Mouse (Mus musculus) urinary bladder, adult 18-20 months (tissue): Measurements from ENCODE around the gene Csnk1e.

Experiments
- DNase-seq, 2 experiments: peaks; one replicate each; pipeline ENCODE4 v3.0.0; 2022; ENCODE audit warnings: low spot score in 2 of 2, mixed read lengths in 2 of 2

Gene Csnk1e

DNA sequence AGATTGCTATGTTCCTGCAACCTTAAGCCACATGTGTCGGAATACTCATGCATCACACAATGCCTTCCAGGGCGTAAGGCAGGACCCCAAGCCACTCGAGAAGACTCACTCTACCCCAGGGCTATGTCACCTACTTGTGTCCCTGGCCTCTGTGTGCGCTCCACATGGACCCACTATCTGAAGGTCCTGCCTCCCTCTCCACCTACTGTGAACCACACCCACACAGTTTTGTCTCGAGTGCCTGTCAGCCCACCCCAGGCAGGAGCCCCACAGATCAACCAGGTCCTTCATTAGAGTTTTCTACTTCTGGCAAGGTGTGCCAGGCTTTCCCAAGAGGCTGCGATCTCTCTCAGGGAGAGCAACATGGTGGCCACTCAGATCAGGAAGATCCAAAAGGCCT, 60.1 kb downstream of the Csnk1e start:
- no peak for DNase-seq

DNA sequence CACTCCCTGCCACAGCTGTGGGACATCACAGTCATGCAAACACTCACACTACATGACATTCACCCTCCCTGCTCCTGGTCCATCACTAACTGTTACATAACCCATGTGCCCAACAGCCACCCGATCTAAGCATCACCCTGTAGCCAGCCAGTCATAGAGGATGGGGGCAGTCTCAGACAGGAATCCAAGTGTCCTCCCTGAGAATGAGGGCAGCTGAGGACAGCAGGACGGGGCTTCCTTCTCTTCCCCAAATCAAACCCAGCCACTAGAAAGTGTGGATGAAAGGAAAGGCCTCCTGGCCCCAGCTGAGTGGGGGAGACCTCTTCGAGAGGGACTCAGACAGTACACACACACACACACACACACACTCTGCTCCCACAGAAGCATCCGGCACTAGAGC, 60.5 kb downstream of the Csnk1e start:
- DNase-seq = no peak

DNA sequence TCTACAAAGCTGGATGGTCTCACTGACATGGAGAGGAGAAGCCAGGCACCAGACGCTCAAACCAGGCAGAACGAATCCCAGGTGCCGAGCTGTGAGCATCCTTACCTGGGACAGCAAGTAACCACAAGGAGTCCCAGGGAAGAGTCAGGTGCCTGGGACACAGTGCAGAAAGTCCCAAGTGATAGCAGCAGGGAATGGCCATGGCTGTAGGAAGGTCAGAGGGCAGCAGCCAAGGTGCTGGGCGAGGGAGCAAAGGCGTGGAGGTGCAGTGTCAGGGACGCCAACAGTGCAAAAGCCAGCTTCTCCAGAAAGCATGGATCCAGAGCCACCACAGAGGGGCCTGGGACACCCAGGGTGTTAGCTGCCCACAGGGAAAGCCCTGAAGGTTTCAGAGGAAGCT, 62.3 kb downstream of the Csnk1e start:
- no peak for DNase-seq

DNA sequence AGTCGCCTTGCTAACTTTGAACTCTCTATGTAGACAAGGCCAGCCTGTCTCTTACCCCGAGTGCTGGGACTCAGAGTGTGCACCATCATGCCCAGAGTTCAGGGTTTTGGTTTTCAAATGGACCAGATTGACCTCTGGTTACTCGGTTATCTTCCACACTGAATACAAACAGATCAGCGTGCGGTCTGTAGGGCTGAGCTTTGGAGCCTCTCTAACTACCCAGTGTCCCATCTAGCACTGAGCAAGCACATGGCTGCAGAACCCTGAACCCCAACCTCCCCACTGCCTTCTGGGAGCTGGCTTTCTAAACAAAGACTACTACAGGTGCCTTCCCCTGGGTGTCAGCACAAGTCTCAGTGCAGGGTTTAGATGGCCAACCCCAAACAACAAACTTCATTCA, 62.8 kb downstream of the Csnk1e start:
- DNase-seq = no peak

DNA sequence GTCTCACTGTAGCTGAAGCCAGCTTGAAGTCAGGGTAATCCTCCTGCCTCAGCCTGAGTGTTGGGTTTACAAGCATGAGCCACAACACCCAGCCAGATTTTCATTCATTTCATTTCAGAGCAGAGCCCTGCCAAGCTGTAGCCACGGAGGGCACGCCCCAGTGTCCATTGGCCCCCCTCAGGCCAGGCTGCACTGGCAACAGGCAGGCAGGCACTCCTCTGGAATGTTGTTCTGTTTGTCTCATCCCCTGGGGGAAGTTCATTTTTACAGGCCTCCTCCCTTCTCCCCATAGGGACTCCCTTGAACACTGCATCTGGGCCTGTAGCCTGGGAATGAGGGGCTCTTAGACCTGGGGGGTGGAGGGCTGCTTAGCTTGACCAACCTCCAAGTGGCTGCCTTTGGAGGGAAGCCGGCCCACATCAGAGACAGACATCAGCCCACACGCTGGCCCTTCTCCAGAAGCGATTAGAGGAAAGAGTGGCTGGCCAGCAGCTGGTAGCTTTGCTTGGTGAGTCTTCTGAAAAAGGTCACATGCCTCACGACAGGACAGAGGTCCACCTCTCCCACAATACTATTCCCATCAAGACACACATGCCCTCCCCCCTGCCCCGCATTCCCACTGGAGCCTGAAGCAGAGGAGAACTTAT, 63.8 kb downstream of the Csnk1e start:
- DNase-seq = peak in 1 of 2 experiments; percentile 43

DNA sequence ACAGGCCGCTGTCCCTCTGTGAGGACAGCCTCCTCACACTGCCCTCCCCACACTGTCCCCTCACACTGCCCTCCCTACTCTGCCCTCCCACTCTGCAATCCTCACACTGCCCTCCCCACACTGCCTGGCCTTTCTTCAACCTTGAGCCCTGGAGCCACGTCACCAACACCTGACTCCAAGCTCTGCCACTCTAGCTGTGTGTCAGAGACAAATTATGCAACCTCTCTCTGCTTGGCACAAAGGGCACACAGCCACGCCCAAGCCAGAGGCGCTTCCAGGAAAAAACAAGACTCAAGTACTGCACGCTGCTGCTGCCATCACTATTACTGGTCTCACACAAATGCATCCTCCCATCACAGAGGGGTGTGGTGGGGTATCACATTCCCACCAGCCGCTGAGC, 64.9 kb downstream of the Csnk1e start:
- no peak for DNase-seq

DNA sequence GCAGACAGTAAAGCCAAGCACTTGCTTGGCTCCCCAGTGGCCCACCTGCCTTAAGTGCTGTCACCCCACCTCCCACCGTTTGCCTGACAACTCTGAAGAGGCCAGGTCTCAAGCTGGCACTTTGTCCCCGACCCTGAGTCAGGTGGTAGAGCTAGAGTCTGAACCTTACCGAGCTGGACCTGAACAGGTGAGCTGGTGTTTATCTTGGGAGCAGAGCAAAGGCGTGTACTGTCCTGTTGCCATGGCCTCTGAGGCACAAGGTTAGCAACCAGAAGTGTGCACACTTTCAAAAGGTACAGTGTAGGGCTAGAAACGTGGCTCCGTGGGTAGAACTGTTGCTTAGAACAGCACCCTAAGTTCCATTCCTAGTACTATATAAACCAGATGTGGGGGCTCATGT, 67.2 kb downstream of the Csnk1e start:
- no peak for DNase-seq

DNA sequence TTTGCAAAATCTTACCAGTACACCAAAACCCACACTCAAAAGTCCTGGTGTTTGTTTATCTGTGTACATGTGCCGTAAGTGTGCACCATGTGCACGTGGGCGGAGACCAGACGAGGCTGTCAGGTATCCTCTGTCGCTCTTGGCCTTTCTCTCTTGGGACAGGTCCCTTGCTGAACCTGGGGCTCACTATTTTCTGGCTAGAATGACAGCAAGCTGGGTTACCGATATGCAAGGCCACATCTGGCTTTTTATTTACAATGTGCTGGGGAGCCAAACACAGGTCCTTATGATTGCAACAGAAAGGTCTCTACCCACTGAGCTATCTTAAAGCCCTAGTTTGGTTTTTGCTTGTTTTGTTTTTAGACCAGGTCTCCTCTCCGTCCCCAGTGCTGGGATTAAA, 67.8 kb downstream of the Csnk1e start:
- DNase-seq = no peak

DNA sequence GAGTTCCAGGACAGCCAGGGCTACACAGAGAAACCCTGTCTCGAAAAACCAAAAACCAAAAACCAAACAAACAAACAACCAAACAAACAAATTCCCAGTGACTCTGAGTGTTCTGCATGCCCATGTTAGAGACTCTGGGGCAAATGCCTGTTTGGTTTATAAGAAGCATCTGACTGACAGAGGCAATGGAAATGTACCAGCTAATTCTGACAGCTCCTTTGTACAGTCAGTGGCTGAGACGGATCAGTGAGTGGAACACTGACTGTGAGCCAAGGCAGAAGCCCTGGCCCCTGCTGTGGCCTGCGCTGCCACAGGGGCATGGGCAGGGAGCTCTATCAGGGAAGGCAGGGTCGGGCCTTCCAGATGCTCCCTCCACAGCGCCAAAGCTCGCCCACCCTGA, 68.3 kb downstream of the Csnk1e start:
- no peak for DNase-seq

DNA sequence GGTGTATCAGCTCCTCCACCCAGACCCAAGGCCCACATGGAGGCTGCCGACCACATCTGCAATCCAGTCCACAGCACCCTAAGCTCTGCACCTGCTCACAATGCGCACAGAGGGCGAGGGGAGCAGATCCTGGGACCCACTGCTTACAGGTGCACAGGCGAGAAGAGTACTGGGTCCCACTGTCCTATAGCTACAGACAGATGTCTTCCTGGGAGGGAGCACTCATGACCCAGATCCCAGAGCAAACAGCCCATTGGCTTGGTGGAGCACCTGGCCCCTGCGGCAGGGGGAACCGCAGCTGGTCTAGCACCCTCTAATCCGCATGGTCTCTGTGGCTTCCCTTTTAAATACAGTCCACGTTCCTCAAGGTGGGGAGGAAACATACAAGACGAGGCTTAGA, 73.7 kb downstream of the Csnk1e start:
- DNase-seq = no peak

DNA sequence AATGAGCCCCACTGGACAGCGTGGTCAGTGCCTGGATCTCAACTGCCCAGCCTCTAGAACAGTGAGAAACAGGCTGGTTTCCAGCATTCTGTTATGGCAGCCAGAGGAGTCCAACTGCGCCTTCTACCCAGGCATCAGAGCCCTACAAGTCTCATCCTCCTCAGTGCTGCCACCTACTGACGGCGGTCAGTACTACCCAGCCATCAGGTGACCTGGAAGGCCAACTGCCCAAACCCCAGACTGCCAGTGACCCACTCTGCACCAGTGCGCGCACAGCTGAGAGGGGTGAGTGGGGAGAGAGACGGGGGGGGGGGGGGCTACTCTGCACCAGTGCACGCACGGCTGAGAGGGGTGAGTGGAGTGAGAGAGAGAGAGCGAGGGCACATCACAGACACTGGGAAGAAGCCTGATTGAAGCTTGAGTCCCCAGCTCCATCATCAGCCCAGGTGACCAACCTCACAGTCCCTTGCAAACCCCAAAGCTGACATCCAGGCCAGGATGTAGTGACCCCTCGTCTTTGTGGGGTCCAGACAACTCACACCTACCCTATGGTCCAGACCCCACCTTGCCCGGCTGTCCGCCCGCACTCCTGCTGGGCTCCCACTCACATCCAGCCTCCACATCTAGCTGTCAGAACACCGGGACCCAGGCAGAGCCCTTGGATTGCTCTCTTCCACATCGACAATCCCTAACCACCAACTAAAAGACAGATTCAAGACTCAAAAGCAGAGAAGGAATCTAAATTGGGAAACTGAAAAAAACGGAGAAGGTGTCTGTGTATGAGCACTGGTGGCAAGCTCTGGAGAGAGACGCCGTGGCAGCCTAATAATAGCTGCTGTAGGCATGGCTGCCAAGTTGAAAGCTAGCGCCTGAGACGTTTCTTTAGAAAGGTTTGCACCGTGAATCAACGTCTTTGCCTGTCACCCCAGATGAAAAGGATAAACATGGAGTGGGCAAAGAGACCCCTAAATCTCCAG, 74.6 kb downstream of the Csnk1e start:
- no peak for DNase-seq

DNA sequence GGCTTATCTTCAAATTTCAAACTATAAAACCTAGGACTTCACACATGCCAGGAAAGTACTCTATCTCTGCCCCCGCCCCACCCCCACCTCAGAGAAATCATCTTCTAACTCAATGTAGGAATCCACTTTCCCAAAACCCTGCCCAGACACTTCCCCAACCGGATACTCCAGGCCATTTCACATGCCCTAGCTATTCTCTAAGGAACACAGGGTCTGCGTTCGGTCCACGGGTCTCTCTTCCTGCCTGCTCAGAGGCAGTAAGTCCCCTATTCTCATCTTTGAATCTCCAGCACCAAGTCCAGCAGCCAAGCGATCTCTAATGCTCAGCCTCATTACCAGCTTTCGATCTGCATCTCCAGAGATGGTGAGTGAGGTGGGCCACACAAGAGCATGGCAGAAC, 75.7 kb downstream of the Csnk1e start:
- DNase-seq = no peak

DNA sequence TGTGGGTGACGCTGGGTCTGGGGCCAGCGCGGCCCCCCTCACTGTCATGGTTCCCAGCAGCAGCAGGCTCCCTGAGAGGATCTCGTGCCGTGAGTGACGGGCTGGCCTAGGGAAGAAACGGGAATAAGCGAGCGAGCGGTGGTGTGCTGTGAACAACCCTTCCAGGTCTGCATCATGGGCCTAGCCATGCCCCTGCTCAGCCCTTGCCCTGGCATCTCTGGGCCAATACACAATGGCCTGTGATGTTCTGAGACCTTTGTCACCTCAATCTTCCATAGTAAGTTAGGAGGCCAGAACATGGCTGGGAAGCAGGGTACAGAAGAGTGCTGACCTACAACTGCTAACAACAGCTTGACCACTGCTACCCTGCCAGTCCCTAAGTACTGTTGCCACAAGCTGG, 76.8 kb downstream of the Csnk1e start:
- no peak for DNase-seq

DNA sequence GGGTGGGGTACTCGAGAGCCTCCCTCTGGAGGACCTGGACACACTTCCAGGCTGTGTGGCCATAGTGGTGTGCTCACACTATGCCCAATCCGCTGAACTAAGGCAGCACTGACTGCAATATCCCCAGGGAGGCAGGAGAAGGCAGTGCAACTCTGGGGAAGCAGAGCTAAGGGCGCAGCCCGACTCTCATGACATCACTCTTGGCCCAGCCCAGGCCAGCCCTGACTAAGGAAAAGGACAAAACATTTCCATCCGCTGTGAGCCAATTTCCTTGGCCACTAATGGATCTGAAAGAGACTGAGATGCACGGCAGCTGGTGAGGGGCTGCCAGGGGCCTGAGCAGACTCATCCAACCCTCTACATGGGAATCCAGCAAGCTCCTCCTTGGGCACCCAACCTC, 77.7 kb downstream of the Csnk1e start:
- DNase-seq = peak in 1 of 2 experiments; percentile 75

DNA sequence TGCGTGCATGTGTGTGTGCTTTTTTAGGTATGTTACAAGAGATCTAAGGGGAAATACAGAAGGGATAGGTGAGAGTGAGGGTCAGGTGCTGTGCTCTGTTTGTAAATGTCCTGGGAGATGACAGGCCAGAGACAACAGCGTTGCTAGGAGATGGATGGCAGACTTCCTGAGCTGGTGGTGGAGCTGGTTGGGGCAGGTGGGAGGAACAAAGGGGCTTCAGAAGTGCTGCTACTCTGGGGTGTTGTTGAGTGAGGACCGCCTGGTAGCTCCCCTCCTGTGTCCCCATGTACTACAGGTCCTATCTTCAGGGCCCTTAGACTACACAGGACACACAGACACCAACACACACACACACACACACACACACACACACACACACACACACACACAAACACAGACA, 80.6 kb downstream of the Csnk1e start:
- DNase-seq = no peak

DNA sequence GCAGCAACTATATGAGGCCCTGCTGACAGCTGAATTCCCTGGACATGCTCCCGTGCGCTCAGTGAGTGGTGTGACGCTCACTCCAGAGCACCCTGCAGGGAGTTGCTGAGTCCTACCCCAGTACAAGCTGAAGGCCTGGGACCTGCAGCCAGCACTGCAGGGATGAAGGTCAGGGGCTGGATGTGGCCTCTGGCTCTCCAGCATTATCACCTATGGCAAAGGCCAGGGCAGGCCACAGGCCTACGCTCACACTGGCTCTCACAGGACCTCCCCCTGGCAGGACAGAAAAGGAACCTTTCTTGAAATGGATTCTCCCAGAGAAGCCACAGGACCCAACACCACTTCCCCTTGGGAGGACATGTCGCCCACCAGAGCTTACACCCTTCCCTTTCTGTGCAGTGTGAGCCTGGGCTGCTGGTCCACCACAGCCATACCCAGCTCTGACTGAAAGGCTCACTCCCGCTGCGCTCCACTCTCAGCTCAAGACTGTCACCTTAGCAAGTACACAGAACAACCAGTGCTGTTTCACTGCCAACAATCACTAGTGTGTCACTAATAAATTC, 85.0 kb downstream of the Csnk1e start:
- DNase-seq = no peak

DNA sequence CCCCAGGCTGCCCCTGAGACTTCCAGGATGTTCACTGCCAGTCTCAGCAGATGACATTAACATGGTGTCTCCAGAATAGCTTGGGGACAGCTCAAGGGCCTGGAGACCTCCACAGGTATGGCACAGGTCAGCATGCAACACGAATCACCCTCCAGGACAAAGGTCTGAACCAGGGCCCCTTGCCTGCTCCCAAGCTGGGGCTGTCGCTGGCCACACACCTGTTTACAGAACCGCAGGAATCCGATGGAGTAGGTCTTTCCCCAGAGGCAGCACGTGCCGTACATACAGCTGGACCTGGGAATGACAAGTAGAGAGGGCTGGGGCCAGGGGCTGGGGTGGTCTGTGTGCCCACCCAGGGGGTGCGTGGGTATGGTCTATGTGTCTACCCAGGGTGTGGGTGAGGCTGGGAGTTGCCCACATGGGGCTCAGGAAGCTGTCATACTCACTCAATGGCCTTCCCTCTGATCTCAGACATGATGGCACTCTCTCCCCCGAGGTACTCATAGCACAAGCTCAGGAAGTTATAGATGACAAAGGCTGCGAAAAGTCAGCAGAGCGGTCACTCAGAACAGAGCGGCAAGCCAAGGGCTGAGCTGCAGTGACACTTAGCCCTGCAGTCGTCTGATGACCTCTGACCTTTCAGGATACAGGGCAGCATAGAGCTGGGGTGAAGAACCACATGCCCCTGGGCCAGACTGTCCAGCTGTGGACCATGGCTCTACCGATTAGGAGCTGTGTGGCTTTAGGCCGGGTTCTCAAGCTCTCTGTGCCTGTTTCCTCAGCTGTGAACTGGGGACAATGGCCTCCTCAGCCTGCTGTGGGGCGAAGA, 85.7 kb downstream of the Csnk1e start:
- DNase-seq = no peak

DNA sequence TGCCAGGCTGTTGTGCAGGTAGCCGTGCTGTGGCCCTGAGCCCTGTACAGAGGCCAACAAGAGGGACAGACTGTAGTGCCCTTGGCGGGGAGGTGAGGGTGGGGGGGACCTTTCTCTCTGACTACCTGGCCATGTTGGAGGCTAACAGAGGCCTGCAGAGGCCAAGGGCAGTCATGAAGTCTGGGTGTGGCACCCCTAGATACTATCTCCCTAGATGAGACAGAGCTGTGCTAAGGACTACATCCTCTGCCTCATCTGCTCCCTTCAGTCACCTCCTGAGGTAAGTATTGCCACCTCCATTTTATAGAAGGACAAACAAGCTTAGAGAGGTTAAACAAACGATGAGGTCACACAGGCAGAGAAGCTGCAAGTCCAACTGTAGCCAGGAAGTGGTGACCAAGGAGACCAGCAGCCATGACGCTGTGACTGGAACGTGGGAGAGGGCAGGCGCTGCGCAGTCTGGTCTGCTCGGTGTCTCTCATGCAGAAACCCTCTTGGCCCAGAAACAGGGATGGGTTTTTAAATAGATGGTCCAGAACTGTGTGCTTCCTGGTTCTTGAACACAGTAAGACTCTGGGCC, 86.4 kb downstream of the Csnk1e start:
- peak in 1 of 2 experiments; percentile 61 for DNase-seq

DNA sequence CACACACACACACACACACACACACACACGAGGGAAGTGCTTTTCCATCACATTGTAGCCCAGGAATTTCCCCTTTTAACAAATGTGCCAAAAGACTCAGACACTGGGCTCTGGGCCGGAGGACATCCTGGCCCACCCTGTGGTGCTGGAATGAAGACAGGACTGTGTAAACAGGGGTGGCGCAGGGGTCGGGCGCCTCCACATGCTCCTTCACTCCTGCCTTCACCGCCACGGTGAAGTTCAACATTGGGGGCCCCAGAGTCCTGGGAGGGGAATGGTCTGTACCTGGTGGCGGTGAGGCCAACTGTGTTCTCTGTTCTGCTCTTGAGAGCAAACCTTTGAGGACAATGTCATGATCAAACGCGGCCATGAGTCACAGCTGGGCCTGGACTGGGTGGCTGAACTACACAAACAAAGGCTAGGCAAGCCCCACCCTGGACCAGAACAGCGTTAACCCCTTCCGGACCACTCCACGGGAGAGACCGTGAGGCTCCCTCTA, 87.0 kb downstream of the Csnk1e start:
- DNase-seq = peak; percentile 77 to 85
